Mouse (Mus musculus): ENCODE data around the gene Tmeff1. TPM values are rescaled to one million over a fixed set of nuclear protein-coding genes. Genes with fewer than 3 reads are reported as not detected.
"Not testable (repeated sequence)": the region's sequence is repeated elsewhere in the genome, so short reads cannot be mapped to it uniquely, and the experiment has no call there.

Gene Tmeff1
- total RNA-seq, 2 experiments from 2014 or later, result 0.12 to 0.20 TPM

GRCm38 (mm10) chr4:48672915-48673314 lies 87.9 kb downstream of the Tmeff1 start:
- ATAC-seq (replicated peaks; ENCODE audit: poor library complexity), result no peak

- ATAC-seq (replicated peaks; ENCODE audit: poor library complexity), result peak; percentile 94
Measured at GRCm38 (mm10) chr4:48674412-48674811, 89.4 kb downstream of the Tmeff1 start.

- ATAC-seq (replicated peaks; ENCODE audit: poor library complexity), result no peak
Measured at GRCm38 (mm10) chr4:48676570-48677185, 91.7 kb downstream of the Tmeff1 start.

GRCm38 (mm10) chr4:48677276-48677675 lies 92.3 kb downstream of the Tmeff1 start:
- no peak for ATAC-seq (replicated peaks; ENCODE audit: poor library complexity)

GRCm38 (mm10) chr4:48677812-48678211 lies 92.8 kb downstream of the Tmeff1 start:
- ATAC-seq (replicated peaks; ENCODE audit: poor library complexity), result no peak

GRCm38 (mm10) chr4:48678793-48679192 lies 93.8 kb downstream of the Tmeff1 start:
- ATAC-seq (replicated peaks; ENCODE audit: poor library complexity), result no peak

GRCm38 (mm10) chr4:48679728-48680127 lies 94.8 kb downstream of the Tmeff1 start:
- ATAC-seq (replicated peaks; ENCODE audit: poor library complexity), result not testable (repeated sequence)

GRCm38 (mm10) chr4:48680214-48680613 lies 95.2 kb downstream of the Tmeff1 start:
- ATAC-seq (replicated peaks; ENCODE audit: poor library complexity), result no peak

- ATAC-seq (replicated peaks; ENCODE audit: poor library complexity), result peak; percentile 95
Measured at GRCm38 (mm10) chr4:48680648-48681343, 95.8 kb downstream of the Tmeff1 start.

GRCm38 (mm10) chr4:48683126-48683525 lies 98.2 kb downstream of the Tmeff1 start:
- no peak for ATAC-seq (replicated peaks; ENCODE audit: poor library complexity)

- not testable (repeated sequence) for ATAC-seq (replicated peaks; ENCODE audit: poor library complexity)
Measured at GRCm38 (mm10) chr4:48683633-48684209, 98.7 kb downstream of the Tmeff1 start.

GRCm38 (mm10) chr4:48684593-48685187 lies 99.7 kb downstream of the Tmeff1 start:
- no peak for ATAC-seq (replicated peaks; ENCODE audit: poor library complexity)

GRCm38 (mm10) chr4:48688148-48688547 lies 103.2 kb downstream of the Tmeff1 start:
- ATAC-seq (replicated peaks; ENCODE audit: poor library complexity), result no peak

GRCm38 (mm10) chr4:48690640-48691039 lies 105.7 kb downstream of the Tmeff1 start:
- ATAC-seq (replicated peaks; ENCODE audit: poor library complexity), result peak; percentile 77

GRCm38 (mm10) chr4:48691793-48692437 lies 106.9 kb downstream of the Tmeff1 start:
- peak; percentile 87 for ATAC-seq (replicated peaks; ENCODE audit: poor library complexity)

GRCm38 (mm10) chr4:48692736-48693292 lies 107.8 kb downstream of the Tmeff1 start:
- ATAC-seq (replicated peaks; ENCODE audit: poor library complexity), result no peak

- ATAC-seq (replicated peaks; ENCODE audit: poor library complexity), result no peak
Measured at GRCm38 (mm10) chr4:48696706-48697105, 111.7 kb downstream of the Tmeff1 start.

- no peak for ATAC-seq (replicated peaks; ENCODE audit: poor library complexity)
Measured at GRCm38 (mm10) chr4:48697302-48697701, 112.3 kb downstream of the Tmeff1 start.
